Mouse (Mus musculus): ENCODE results near the gene Defa37.
"Not testable (repeated sequence)": the region's sequence is repeated elsewhere in the genome, so short reads cannot be mapped to it uniquely, and the experiment has no call there.

DNA sequence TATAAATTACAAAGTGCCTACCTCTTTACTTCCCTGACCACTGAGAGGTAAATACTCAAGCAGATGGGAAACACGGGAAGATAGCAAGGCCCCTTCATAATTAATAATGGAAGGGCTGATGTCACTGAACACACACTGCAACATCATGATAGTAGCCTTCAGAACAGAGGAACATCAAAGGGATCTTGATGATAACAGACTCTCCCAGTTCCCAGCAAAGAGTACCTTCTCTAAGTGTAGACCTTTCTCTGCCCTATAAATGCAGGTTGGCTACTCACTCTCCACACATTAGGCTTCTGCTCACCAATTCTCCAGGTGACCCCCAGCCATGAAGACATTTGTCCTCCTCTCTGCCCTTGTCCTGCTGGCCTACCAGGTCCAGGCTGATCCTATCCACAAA lies at the start of gene Defa37:
- TF ChIP-seq CTCF (conservative IDR thresholded peaks at IDR 0.05; ENCODE audit: low read length); NANOG (IDR thresholded peaks at IDR 0.05; ENCODE audit: borderline replicate concordance, low read length): not testable (repeated sequence)
